Mouse (Mus musculus) liver (tissue): ENCODE data around the gene Ice2.
A peak's percentile ranks its signal among the peaks of the same experiment; 100 is the strongest.

ENCODE experiments used
- DNase-seq: peaks from one replicate; pipeline ENCODE4 v3.0.0-alpha.2; 2020; ENCODE audit warnings: mixed read lengths

Ice2 gene

DNA sequence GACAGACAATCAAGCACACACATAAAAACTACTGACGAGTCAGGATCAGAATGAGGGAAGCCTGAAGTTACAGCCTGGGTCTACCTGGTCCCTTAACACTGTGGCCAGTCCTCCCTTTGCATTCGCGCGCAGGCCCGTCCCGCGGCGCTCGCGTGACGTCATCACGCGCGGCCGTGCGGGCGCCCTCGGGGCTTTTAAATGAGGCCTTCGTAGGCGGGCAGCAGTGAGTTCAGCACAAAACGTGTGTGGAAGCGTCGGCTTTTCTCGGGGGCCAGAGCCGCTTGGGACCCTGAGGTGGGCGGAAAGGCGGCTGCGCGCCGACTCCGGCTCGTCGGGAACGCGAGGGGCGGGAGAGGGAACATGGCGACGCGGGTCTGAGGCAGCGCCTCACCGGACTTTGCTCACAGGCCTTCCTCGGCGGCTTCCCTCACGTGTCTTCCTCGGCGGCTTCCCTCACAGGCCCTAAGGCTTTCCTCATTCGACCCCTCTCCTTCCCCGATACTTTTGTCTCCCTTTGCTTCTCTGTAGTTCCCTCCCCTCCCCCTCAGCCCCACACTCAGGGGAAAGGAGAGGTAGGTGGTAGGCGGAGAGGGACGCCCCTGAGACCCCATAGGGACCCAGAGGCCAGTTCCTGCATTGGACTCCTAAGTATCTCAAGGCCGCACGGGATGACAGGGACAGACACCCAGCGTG, at the start of gene Ice2:
Gene Ice2 (plus strand): TSS at position 147 of the 693 bp plus-strand sequence.
- peak; percentile 78 for DNase-seq

DNA sequence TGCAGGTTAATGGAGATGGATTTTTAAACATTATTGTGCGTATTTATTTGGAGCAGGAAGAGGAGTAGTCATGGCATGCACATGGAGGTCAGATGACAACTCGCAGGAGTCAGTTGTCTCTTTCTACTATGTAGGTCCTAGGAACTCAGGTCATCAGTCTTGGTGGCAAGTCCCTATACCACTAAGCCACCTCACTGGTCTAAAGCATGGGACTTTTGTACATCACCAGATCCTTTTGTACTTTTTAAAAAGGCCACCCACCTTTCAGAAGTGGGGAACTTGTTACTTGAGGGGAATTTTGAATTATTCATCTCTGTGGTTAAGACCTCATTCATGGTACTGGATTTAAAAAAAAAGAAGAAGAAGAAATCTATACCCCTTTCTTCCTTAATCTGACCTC, 48.2 kb upstream of the Ice2 start:
- no peak for DNase-seq

DNA sequence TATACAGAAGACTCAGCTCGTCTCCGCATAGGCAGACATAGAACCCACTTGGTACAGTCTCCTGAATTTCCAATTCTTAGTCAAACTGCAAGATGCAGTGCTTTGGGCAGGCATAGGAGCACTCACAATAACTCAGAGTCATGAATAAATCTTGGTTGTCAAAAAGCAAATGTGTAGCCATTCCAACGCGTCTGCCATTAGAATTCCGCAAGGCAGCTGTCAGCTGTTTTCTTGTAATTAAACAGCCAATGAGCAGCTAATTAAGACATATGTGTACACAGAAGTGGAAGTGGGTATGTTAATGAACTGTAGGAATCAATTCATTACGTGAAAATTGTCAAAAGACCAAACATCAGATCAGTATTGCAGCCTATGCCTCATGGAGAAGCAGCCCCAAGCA, 43.5 kb upstream of the Ice2 start:
- DNase-seq = no peak

- DNase-seq = peak; percentile 43
These were observed 39.9 kb upstream of the Ice2 start for GRCm38 (mm10) chr9:69357834-69358233.

DNA sequence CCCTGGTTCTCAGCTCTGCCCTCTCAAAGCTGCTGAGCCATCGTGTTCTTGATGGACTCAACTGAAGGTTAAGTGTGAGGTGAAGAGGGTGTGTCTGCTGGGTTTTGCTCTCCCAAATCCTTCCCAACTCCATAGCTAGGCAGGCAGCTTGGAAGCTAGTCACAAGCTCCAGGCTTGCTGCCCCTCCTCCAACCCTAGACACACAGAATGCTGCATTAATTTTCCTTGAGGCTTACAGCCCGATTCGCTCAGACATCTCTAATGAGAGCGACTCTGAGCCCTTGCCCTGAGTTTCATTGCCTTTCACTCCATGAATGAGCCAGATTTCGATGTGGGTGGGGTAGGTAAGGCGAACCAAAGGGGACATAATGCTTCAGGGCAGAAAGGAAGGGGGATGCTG, 38.9 kb upstream of the Ice2 start:
- no peak for DNase-seq

DNA sequence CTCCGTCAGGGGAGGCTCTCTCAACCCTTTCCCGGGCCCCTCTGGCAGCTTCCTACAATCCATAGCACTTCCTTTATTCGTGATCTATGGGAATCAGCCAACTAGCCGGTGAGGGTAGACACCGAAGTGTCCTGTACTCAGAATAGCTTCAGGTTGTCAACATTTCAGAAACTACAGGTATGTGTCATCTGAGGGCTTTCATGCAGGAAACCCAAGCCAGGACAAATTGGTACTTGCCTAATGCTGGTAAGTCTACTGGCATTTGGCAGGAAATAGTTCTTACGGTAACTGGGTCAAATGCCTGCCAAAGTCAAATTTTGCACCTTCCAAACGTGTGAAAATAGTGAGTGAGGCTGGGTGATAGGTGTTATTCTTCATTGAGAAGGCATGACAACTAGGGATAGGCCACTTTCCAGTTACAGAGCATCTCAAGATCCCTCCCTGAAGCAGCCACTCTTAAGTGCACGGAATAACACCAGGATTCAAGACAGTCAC, 35.7 kb upstream of the Ice2 start:
- DNase-seq = no peak

DNA sequence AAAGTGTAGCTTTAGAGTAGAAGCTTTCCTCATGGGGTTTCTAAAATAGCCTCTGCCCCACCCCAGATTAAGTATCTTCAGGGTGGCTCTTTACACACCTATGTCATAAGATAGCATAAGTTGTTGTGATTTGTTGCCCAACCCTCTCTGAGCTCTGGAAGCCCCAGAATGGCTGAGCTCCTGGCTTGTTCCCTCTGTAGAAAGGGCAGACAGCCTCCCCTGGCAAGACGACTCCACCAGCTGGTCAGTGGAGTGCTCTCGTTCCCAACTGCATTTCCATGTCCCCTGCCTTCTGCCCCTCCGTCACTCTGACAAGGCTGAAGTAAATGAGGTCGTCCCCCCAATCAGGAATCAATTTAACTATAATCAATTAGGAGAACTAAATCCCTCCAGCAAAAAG, 34.9 kb upstream of the Ice2 start:
- DNase-seq = no peak

DNA sequence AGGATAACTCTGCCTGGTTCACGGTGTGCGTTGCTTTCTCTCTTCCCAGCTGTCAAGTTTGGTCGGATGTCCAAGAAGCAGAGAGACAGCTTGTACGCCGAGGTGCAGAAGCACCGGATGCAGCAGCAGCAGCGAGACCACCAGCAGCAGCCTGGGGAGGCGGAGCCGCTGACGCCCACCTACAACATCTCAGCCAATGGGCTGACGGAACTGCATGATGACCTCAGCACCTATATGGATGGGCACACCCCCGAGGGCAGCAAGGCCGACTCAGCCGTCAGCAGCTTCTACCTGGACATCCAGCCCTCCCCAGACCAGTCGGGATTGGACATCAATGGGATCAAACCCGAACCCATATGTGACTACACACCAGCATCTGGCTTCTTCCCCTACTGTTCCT, 33.6 kb upstream of the Ice2 start:
- DNase-seq = no peak

DNA sequence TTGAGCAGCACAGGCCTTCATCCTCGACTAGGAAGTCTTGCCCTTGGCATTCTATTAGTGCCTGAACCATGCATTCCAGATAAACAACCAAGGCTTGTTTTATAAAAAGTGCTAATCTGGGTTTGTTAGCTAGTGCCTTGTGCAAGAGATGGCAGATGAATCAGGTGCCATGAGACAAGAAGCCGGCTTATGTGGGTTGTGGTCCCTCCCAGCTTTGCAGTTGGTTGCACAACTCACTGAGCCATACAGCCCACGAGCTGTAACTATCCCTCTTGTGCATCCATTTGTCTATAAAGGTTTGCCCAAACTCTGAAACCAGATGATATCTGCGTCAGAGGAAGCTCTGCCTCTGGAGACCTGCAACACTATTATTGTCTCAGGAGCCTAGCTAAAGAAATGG, 30.7 kb upstream of the Ice2 start:
- DNase-seq = no peak

DNA sequence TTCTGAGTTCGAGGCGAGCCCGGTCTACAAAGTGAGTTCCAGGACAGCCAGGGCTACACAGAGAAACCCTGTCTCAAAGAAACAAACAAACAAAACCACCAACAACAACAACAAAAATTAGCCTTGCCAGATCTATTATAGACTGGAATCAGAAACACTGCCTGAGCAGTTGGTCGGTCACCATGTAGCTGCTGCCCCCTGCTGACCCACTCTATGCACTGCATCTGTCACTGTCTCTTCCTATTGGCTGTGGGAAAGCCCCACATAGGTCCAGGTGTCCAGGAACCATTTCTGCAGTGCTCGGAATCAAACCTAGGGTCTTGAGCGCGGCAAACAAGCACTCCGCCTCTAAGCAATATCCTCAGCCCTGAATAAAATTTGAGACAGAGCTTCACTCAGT, 29.6 kb upstream of the Ice2 start:
- DNase-seq = peak; percentile 58

- DNase-seq = no peak
These were observed 26.5 kb upstream of the Ice2 start for GRCm38 (mm10) chr9:69371046-69371724.

DNA sequence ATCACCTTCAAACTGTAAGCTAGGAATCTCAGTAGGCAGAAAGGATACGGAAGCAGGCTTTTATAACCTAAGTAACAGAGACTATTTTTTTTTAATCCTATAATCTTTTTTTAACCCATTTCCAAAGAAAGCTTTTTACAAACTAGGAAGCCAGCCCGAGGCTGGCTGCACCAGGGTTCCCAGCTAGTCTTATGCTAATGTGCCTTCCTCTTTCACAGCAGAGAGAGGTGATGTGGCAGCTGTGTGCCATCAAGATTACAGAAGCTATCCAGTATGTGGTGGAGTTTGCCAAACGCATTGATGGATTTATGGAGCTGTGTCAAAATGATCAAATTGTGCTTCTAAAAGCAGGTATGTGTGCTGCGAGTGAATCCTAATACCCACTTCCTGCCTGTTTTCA, 24.8 kb upstream of the Ice2 start:
- DNase-seq = no peak

GRCm38 (mm10) chr9:69376982-69377653, 20.6 kb upstream of the Ice2 start:
- no peak for DNase-seq

DNA sequence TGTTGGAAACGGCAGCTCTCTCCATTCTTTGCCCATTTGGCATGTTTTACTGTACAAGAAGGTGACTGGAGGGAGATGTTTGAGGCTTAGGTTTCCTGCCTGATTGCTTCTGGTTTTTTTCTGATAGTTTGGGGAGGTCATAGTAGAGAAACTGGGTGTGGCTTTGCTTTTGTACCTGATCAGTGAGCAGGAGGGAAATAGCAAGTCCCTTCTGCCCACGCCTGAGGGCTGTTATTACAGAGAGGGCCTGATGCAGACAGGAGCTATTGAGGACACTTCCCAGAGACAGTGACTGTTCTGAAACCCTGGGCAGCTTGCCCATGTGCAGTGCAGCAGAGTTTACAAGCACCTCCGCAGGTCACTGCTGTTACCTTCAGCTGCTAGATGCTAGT, 20.1 kb upstream of the Ice2 start:
- no peak for DNase-seq

DNA sequence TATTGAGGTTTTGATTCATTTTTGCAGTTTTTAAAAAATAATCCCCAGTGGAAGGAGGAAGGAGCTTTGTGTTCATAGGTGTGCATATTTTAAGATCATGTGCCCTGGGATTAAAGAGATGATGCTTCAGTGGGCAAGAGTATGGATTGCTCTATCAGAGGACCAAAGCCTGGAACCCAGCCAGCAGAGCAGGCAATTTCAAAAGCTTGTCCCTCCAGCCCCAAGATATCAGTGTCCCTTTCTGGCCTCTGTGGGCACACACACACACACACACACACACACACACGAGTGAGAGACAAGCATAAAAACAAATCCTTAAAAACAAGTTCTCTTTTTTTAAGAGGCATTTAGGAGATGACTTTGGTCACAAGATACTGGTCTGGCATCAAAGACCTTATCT, 17.2 kb upstream of the Ice2 start:
- DNase-seq = no peak

DNA sequence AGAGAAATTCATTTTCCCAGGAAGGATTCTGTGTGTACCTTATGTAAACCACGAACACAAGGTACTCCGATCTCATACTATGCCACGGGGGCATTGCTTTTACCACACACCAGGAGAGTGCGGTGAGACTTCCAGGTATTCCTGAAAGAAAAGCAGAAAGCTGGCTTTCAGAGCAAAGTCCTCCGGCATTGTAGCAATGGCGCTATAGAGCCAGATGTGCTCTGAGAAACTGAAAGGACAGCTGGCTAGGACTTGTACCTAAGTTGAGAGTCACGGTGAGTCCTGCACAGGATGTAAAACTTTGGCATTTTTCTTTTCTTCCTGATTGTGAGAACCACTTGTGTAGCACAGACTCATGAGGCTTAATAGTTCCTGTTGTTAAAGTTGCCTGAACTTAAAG, 16.0 kb upstream of the Ice2 start:
- no peak for DNase-seq

DNA sequence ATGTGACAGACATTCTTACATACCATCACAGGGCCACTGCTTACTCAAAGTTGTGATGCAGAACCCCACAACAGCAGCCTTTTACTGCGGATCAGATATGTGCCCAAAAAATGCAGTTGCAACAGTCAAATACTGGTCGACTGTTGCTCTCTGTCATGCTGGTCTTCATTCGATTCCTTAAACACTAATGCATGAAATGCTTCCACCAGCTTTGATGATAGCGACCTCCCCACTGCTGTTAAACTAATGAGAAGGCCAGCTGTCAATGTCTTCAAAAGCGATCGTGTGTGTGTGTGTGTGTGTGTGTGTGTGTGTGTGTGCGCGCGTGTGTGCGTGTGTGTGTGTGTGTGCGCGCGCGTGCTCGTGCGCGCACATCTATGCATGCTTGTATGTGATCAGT, 13.2 kb upstream of the Ice2 start:
- DNase-seq = no peak

- DNase-seq = no peak
These were observed 12.8 kb upstream of the Ice2 start for GRCm38 (mm10) chr9:69384905-69385304.

DNA sequence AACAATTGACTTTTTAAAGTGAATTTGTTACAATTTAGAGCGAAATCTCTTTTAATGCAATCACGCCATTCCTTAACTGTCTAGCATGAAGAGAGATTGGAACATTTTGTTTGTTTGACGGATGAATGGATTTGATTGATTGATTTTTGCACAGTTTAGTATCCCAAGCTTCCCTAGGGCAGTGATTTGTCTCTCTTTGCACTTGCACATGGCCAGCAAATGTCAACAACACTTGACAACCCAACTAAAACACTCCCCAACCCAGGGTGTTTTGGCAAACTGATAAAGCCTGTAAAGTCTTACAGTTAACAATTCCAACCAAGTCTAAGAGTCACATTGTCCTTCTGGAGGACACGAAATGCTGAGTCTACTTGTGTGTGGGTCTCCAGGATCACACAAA, 10.4 kb upstream of the Ice2 start:
- DNase-seq = no peak

- DNase-seq = no peak
These were observed 7.1 kb upstream of the Ice2 start for GRCm38 (mm10) chr9:69390631-69391030.

- DNase-seq = no peak
These were observed 3.5 kb upstream of the Ice2 start for GRCm38 (mm10) chr9:69394234-69394633.

- no peak for DNase-seq
These were observed 310 bp upstream of the Ice2 start for GRCm38 (mm10) chr9:69397432-69397759.

DNA sequence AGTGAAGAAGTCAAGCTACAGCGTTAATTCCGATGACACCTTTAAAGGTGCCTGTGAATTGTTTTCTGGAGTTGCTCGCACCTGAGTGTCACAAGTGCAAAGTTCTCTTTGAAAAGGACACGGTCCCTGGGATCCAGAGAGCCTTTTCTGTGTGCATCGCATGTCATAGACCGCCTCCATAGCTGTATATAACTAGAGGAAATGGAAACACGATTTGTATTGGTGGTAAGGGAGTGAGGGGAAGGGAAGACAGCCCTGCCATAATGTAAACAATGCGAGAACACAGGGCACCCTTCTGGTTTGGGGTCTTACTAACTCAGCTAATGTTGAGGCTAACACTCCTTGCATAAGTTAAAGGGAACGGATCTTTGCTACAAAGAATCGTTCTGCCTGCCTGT, 746 bp downstream of the Ice2 start:
- no peak for DNase-seq

- no peak for DNase-seq
These were observed 7.0 kb downstream of the Ice2 start for GRCm38 (mm10) chr9:69404671-69405070.
